Mouse (Mus musculus): ENCODE measurements at regions not wholly inside any gene's neighbourhood (a gene's known extent, or its start where the extent isn't known, plus 50 kb on each side); places are given as distances from the start of the nearest gene placed in this dataset.

DNA sequence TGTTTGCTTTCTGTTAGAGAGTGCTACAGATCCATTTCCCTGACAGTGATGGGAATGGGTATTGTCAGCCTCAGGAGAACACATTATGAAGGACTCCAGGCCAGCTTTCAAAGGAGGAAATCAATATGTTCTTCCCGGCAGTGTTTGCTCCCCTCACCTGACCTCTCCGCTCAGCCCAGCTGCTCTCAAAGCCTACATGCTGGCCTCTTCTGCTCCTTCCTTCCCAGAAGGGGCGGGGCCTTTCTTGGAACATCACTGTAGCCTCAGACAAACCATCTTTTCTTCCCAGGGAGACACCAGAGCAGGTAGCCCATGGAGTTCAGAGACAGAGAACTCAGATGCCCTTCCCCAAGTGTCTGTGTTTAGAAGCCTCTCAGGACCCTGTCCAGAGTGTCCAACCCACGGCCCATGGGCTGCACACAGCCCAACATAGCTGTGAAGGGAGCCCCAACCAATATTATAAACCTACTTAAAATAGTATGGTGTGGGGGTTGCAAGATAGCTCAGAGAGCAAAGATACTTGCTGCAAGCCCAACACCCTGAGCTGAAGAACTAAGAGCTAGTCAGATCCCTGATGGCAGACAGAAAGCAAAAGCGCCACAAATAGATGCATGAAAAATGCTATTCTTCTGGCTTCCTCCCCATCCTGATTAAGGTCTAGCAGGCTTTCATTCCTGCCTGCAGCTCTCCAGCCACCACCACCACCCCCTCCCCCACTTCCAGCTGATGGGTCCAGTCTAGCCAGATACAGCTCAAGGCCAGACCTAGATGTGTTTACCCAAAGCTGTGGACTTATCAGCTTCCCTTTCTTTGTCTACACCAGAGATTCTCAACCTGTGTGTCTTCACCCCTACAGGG, 141.8 kb upstream of the Hs6st1 start:
- DNase-seq (ENCODE audit: low read depth) = no peak

DNA sequence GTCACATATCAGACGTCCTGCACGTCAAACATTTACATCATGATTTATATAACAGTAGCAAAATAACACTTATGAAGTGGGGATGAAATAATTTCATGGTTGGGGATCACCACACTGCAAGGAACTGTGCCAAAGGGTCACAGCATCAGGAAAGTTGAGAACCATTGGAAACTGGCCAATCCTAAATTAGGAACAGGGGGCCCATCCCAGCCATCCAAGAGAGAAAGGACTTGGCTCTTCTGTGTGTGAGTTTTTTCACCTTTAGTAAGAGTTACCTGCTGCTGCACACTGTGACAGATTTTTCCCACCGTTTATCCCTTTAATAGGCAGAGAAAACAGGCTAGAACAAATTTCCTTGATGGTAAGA, 141.2 kb upstream of the Hs6st1 start:
- DNase-seq (ENCODE audit: low read depth) = no peak

DNA sequence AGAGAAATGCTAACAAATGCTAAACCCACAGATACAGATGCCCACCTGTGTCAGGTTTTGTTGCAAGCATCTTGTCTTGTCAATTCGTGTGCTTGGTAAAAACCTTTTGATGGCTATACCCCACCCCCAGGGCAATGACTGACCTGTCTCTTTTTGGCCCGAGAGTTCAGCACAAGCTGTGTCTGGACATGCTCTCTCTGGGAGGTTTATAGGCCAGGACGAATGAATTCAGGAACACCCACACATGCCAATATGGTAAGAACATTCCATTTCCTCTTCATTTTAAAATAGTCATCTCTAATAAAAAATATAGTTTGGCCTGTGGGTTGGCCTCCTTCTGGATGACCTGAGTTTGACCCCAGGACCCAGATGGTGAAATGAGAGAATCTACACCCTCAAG, 137.8 kb upstream of the Hs6st1 start:
- DNase-seq (ENCODE audit: low read depth) = no peak

DNA sequence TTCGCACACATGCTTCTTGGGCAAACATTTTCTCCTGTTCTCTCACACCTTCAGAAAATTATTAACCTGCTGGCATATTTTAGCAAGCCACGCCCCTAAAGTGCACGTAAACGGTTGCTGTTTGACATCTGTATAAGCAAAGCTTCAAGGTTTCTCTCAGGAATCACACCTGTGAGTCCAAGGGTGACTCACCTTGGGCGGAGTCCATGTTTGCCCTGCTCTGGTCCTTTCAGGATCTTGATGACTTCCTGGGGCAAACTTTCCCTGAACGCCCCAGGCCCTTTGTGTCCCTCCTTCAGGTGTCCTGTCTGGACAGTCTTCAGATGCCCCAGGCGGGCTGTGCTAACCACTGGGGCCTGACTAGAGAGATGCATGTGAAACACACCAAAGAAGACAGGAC, 137.1 kb upstream of the Hs6st1 start:
- DNase-seq (ENCODE audit: low read depth) = no peak

DNA sequence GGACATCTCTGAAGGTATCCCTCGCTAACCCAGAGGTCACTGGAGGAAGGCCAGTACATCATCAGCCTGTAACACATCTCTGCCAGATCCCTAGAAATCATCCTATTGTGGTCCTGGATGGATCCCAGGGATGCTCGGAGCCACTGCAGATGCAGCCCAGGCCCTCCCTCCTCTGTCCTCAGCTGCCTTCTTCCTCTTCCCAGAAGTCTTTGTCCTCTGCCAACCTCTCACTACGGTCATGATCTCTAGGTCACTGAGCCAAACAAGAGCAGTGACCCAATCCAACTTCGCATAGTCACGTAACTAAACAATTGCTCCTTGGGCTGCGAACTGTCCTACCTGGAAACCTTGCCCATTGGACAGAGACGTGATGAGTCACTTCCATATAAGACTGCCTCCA, 134.7 kb upstream of the Hs6st1 start:
- no peak for DNase-seq (ENCODE audit: low read depth)

DNA sequence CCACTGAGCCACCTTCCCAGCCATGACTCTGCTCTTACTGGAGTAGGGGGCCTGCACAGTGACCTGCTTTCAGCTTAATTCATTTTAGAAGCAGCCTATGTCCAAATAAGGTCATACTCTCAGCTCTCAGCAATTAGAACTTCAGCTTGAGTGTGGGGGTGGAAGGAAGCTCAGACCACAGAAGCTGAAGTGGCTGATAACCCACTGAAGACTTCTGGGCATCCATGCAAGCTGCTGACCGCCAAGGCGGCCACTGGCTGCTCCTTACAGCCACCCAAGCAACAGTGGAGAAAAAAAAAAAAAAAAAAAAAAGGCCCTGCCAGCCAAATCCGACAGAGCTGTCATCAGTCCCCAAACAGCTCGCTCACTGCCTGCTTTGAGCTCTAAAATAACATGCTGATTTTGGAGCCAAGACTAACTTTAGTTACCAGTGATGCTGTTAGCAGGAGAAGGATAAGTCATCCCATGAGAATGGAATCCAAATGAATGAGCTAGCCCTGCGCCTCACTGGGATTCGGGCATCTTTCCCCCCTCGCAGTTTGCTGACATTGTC, 133.0 kb upstream of the Hs6st1 start:
- DNase-seq (ENCODE audit: low read depth) = peak; percentile 24

DNA sequence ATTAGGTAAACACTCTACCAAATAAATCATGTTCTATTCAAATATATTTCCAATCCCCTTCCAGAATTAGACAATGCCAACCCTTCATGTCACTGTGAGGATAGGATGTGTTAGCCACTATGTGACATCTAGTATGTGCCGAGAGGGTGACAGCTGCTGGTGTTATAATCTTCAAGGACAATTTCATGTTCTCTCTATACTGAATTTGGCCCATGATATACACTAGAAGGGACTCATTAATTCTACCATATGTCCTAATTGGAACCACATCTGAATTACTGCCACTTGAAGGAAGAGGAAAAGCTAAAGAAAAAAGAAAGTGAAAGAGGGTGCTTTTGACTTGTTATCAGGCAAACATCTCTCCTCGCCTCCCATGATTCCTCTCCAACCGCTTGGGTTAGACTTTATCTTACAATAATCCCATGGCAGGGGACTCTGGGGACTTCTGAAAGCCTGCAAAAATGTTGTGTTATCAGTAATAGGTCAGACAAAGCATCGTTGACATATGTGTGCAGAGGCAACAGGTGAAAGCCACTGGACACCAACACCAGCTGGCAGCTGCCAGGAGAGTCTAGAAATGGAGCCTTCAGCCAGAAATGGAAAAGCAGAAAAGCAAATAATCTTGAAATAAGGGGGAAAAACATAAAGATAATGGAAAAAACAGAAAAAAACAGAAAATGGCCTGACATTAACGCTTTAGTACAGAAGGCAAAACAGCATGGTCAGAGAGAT, 131.7 kb upstream of the Hs6st1 start:
- DNase-seq (ENCODE audit: low read depth) = peak; percentile 18

DNA sequence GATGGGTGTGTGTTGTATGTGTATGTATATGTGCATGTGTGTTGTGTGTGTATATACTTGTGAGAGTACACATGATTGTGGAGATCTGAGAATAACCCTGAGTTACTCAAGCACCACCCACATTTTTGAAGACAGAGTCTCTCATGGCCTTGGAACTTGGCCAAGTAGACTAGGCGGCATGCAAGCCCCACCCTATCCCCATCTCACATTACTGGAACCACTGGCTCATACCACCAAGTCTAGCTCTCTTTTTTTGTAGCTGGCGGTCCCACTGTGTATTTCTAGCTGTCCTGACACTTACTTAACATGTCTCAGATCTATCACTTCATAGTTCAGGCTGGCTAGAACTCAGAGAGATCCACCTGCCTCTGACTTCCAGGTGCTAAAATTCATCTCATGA, 128.0 kb upstream of the Hs6st1 start:
- DNase-seq (ENCODE audit: low read depth) = no peak

DNA sequence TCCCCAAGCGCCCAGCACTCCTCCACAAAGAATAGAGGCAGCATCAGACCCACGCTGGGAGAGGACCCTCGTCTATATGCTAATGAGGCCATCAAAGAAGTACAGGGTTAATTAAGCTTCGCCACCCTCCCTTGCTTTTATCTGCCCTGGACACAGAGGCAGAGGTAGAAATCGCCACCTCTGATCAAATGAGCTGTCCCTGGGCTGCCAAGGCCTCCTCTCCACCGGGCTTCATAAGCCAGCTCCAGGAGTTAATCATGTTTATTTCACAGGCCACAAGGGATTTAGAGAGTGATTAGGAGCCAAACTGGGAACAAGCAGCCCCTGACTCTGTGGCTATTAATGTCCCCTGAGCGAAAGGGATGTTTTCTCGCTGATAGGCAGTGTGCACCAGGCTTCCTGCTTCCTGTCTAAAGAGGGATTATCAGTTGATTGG, 126.5 kb upstream of the Hs6st1 start:
- DNase-seq (ENCODE audit: low read depth) = no peak

DNA sequence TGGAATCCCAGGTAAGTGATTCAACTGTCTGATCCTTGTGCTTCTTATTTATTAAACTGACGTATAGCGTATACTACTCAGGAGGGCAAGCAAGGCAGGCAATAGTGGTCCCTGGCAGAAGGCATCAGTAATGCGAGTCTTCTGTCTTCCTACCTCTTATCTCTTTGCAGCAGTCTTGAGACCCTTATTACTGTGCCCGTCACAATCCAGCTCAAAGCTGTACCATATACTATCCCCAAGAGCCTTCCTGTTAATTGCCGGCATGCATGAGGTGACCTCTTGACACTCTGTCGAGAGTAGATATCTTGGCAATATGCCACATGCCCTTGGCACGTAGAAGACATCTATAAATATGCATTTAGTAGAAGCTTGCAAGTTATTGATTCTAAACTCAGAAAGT, 126.0 kb upstream of the Hs6st1 start:
- no peak for DNase-seq (ENCODE audit: low read depth)

DNA sequence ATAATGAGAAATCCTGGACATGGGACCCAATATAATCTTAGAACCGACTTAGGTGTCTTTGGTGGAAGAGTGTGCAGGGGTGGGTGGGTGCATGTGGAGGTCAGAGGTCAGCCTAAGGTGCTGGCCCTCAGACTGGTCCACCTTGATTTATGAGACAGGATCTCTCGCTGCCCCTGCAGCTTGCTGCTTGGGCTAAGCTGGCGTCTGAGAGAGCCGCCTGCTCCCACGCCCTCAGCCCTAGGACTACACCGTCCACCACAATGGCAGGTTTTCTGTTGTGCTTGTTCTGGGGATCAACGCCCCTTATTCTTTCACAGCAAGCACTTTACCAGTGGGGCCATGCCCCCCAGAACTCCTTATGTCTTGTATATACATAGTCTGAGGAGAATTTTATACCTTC, 124.4 kb upstream of the Hs6st1 start:
- no peak for DNase-seq (ENCODE audit: low read depth)

DNA sequence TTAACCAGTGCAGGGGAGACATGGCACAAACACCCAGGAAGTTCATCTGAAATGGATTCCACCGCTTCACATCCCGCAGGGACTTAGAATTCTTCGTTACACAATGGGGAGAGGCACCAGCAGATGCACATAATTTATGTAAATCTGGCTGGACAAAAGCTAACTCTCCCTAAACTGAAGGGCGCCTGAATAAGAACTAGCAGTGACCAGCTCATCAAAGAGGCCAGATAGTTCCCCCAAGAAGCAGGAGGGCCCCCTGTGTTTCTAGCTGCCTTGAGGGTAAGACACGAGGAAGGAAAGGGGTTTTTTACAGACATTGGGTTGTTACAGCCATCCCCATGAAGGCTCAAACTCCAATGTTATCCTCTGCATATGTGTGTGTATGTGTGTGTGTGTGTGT, 123.8 kb upstream of the Hs6st1 start:
- no peak for DNase-seq (ENCODE audit: low read depth)

DNA sequence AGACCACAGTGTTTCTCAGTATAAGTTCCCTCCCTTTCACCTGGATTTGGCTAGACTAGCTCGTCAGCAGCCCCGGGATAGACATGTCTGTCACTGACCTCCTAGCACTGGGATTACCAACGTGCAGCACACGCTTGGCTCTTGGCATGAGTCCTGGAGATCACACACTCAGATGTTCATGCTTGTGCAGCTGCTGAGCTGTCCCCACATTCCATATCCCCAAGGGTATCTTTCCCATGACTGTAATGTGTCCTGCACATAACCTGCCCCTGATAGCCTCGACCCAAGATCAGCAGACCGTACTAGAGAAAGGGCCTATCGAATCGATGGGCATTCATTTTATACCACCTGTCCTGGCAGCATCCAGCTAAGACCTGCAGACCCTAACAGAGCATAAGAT, 123.4 kb upstream of the Hs6st1 start:
- DNase-seq (ENCODE audit: low read depth) = no peak

DNA sequence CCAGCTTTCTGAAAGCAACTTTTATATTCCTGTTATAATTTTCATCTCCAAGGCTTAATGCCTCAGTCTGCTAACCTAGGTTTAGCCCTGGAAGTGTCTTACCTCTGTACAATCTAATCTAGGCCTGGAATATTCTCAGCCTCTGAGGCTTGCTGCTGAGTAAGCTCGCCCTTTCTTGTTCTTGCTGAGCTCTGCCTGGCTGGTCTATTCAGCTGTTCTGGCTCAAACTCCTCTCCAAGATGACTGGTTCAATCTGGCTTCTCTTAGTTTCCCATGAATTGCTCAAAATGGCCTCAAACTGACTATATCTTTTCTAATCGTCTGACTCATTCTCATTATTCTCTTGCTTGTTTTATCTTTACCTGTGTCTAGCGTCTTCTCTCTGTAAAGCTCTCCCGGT, 122.6 kb upstream of the Hs6st1 start:
- DNase-seq (ENCODE audit: low read depth) = no peak

DNA sequence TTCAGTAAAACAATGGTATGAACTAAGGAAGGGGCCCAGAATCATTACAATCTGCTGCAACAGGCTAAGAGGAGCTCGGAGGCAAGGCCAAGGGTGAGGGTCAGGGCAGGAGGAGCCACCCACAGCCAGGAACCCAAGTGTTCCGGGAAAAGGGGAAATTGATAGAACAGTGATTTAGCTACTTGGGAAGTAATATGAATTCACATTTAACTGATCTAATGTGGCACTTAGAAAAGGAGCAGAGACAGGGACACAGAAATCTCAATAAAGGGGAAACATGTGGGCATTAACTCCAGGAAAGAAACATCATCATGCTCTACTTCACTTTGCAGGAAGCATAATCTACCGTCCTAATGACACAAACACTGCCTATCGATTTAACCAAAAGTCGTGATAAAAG, 120.1 kb upstream of the Hs6st1 start:
- DNase-seq (ENCODE audit: low read depth) = no peak

DNA sequence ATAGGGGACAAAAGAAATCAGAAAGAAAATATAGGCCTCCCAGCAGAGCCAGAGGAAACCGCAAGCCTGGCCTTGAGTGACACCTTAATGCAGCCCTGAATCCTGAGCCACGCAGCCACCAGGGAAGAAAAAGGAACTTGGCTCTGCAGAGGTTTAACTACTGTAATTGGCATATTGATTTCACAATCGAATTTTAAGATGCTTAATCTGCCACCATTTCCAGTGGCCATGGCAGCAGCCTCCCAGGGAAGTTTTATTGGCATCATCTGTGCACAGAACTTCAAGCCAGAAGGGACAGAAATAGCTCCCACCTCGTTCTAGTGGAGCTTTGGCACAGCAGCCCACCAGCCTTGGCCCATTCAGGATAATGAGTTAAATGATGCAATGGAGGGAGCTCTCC, 117.1 kb upstream of the Hs6st1 start:
- DNase-seq (ENCODE audit: low read depth) = no peak

DNA sequence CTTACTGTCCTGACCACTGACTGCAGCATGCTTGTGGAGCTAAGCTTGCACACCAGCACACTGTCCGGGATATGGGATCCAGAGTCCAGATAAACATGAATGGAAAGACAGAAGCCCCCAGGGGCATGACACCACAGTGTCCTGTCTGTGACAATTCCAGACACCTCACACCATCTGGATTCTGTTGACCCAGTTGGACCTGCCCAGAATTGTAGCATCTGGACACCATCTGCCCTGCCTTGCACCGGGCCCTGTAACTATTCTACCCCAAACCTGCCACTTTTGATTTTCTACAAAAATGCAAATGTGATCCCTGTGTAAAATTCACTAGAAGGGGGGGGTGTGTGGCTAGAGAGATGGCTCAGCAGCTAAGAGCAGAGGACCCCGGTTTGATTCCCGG, 114.5 kb upstream of the Hs6st1 start:
- DNase-seq (ENCODE audit: low read depth) = no peak

DNA sequence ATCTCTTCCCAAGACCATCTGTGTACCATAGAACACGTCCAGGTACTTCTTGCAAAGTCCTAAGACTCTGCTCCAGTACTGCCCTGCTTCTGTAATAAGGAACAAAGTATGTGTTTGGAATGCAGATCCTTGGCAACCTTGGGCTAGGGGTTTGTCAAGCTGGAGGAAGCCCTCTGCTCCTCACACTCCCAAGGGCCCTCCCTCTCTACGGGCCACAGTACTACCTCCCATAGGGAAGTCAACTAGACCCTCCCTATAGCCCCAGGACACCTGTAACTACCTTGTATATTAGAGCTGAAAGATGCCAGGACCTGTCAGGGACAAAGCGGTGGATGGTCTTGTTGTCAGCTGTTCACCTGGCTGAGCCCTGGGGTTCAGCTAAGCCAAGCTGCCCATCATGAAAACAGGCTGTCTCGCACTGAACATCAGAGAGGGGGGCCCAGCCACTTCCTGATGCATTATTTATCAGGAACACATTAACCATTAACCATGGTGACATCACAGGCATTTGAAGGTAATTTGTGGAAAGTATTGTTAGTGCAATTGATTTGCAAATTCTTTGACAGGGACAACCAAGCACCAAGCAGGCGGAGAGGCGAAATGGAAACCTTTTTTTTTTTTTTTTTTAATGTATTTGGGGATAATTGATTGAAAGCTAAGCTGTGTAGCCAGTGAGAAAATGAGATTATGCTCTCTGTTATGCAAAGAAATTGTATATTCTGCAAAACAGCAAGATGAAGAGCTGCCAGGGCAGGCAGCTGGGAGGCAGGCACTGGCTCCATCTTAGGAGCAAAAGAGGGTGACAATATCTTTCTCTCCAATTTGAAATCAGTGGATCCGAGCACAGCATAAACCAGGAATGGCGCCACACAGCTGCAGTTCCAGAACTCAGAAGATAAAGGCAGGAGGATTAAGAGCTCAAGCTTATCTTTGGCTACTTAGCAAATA, 110.5 kb upstream of the Hs6st1 start:
- DNase-seq (ENCODE audit: low read depth) = no peak

DNA sequence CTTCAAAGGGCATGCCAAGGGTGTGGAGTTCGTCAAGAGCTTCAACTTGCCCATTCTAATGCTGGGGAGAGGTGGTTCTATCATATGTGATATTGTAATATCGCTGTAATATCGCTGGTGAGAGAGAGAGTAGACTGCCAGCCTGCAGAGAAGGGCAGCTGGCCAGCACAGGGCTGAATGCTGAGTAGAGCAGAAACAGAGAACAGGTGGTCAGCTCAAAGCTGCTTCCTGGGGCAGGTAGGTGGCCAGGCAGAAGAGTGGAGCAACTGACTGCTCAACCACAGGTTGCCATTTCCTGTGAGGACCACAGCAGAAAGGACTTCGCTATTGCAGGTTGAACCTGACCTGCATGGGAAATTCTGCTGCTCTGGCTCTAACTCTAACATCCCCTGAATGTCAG, 108.5 kb upstream of the Hs6st1 start:
- no peak for DNase-seq (ENCODE audit: low read depth)

DNA sequence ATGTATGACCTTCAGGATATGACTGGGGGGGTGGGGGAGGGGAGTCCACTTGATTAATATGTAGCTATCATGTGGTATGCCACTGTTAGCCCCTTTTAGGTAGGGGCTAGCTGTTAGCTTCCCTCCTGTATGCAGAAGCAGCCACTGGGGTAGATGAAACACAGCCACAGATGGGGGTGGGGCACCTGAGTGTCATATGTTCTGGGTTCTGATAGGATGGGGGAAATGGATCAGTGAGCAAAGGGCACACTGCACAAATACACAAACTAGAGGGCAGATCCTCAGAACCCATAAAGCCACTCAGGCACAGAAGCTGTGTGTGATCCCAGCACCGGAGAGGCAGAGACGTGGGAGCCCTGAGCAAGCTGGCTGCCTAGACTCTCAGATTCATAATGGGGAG, 107.4 kb upstream of the Hs6st1 start:
- no peak for DNase-seq (ENCODE audit: low read depth)

DNA sequence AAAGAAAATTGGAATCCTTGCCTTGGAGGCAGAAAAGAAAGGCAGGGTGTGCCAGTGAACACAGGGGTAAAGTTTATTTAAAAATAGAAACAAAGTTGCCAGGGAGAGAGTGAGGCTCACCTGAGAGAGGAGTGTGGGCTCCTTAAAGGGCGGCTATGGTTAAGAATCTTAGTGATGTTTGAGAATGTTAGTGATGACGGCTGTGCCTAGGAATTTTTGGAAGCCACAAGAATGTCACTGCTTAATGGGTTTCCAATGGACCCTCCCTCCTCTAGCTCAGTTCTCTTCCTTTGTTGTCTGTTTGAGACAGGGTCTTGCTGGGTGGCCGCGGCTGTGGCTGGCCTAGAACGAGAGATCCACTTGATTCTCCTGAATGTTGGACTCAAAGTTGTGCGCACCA, 106.3 kb upstream of the Hs6st1 start:
- no peak for DNase-seq (ENCODE audit: low read depth)

DNA sequence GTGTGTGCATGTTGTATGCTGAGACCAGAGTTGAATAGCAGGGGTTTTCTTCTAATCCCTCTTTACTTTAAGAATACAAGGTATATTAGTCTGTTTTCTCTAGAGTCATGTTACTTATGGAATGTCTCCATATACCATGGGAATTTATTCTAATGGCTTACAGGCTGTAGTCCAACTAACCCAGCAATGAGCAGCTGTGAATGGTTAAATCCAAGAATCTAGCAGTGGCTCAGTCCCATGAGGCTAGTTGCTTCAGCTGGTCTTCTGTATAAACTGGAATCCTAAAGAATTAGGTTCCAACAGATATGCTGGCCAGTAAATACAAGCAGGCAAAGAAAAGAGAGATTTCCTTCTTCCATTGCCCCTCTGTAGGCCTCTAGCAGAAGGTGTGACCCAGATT, 99.7 kb upstream of the Hs6st1 start:
- DNase-seq (ENCODE audit: low read depth) = no peak

Measured in naive thymus-derived CD4-positive, alpha-beta T cell, adult 2 months (primary cell).